Mouse (Mus musculus) inflammation-experienced regulatory T-cells, adult 6 months (primary cell): ENCODE results near the gene Olfr140. TPM values are rescaled to one million over a fixed set of nuclear protein-coding genes. Genes with fewer than 3 reads are reported as not detected.

Experiments used
- ATAC-seq: one replicate; pipeline ENCODE4 v1.8.0; 2017
- polyA plus RNA-seq, 3 experiments: library from polyadenylated mRNA; unstranded; fragments of 100-300 nt; shearing (Covaris generic); gene quantifications; one replicate each; pipeline ENCODE4 v1.2.1; 2017

Gene Olfr140
- polyA plus RNA-seq, result not detected

DNA sequence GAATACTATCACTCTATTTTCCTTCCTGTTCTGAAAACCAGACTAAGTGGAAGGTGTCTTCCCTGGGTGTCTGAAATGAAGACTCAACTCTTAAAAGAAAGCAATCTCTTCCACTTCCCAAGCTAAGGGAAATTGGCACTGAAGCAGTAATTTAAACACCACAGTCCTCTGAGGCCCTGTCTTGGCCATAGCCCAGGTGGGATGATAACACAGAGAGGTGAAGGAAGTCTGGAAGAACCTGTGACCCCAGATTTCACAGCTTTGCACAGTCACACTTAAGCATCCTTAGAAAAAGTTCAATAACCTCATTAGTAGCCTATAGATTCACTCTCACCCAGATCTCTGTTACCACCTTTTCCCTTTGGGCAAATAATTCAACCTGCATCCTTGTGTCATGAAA is at the start of gene Olfr140:
Olfr140 (minus strand) TSS at position 101 of the 400 bp plus-strand sequence.
- no peak for ATAC-seq

- no peak for ATAC-seq
Measured at GRCm38 (mm10) chr2:90070065-90070464, 6.7 kb upstream of the Olfr140 start.

DNA sequence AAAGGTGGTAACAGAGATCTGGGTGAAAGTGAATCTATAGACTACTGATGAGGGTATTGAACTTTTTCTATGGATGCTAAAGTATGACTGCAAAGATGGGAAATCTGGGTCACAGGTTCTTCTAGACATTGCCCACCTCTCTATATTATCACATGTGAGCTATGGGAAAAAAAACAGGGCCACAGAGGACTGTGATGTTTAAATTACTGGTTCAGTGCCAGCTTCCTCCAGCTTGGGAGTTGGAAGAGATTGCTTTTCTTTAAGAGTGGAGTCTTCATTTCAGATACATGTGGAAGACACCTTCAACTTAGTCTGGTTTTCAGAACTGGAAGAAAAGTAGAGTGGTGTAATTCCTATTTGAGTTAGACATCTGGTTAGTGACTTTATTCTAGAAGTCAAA is 28.4 kb downstream of the Olfr140 start, which contains the start of gene Olfr1265:
Olfr1265 (plus strand) TSS at position 301 of the 400 bp plus-strand sequence.
- no peak for ATAC-seq

DNA sequence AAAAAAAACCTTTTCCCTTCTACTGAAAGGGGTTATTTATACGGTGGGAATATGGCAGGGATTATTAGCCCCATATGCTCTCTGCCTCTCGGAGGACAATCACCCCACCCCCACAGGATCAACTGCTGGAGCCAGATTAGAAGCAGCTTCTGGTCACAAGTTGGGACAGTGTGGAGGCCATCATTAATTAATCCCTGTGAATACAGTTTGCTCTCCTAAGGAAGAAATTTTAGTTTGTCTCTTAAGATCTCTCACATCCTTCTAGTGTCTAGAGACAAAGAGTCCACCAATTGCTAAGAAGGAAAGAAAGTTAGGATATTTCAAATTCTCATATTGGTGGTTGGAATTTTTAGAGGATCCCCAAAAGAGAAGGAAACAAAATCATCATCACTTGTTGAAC is 37.9 kb downstream of the Olfr140 start, which contains the start of gene Olfr1264:
Olfr1264 (minus strand) TSS at position 101 of the 400 bp plus-strand sequence.
- no peak for ATAC-seq

DNA sequence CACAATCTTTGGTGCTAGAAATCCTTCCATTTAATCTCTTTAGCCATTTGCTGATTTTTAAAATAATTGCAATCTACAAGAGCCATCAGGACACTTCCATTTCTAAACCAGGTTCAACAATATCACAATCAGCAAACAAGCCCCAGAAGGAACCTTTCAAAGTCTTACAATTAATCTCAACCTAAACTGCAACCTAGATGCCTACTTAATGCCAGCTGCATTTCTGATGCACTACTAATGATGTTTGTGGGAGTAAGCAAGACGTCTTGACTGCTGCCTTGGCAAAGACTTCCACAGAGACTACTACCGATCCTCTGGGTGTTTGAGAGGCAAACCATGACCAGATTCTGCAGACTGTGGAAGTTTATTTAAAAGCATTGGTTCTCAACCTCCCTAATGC is 51.6 kb downstream of the Olfr140 start, which contains the start of gene Olfr1263:
Olfr1263 (plus strand) TSS at position 301 of the 400 bp plus-strand sequence.
- ATAC-seq, result no peak

GRCm38 (mm10) chr2:89999845-90000244 is 63.5 kb downstream of the Olfr140 start, which contains the start of gene Olfr1262:
Gene Olfr1262 (plus strand): TSS chr2:90000145.
- no peak for ATAC-seq

Other genes starting within 250 kb of the Olfr140 start
- gene Olfr1256, start 222.0 kb downstream of the Olfr140 start, polyA plus RNA-seq, result not detected
- not detected for gene Olfr48, start 215.4 kb downstream of the Olfr140 start, polyA plus RNA-seq
- gene Olfr1257, start 185.2 kb downstream of the Olfr140 start, polyA plus RNA-seq, result not detected
- gene Olfr1258, start 136.3 kb downstream of the Olfr140 start, polyA plus RNA-seq, result not detected
- not detected for gene Olfr1259, start 114.9 kb downstream of the Olfr140 start, polyA plus RNA-seq
- gene Olfr1260, start 89.3 kb downstream of the Olfr140 start, polyA plus RNA-seq, result not detected
- not detected for gene Olfr1261, start 72.4 kb downstream of the Olfr140 start, polyA plus RNA-seq
- not detected for gene Olfr1262, start 63.4 kb downstream of the Olfr140 start, polyA plus RNA-seq
- gene Olfr1263, start 51.5 kb downstream of the Olfr140 start, polyA plus RNA-seq, result not detected
- gene Olfr1264, start 38.0 kb downstream of the Olfr140 start, polyA plus RNA-seq, result not detected
- gene Olfr1265, start 28.3 kb downstream of the Olfr140 start, polyA plus RNA-seq, result not detected
- under 1 TPM in 1 of 3 experiments, not detected in 2; 0.34 TPM for gene Olfr1269, start 57.8 kb upstream of the Olfr140 start, polyA plus RNA-seq
- not detected for gene Olfr32, start 78.7 kb upstream of the Olfr140 start, polyA plus RNA-seq
- gene Olfr1270, start 89.5 kb upstream of the Olfr140 start, polyA plus RNA-seq, result not detected
- not detected for gene Olfr1506, start 160.9 kb upstream of the Olfr140 start, polyA plus RNA-seq
- gene Olfr142, start 194.0 kb upstream of the Olfr140 start, polyA plus RNA-seq, result not detected
- under 1 TPM in 1 of 3 experiments, not detected in 2; 0.05 TPM for gene Olfr1271, start 207.4 kb upstream of the Olfr140 start, polyA plus RNA-seq
- not detected for gene Olfr1272, start 229.2 kb upstream of the Olfr140 start, polyA plus RNA-seq